Mouse (Mus musculus) CH12.LX (cell line): ENCODE measurements around the gene Ier3. TPM values are rescaled to one million over a fixed set of nuclear protein-coding genes. Genes with fewer than 3 reads are reported as not detected.

Experiments used
- DNase-seq: peaks from one replicate; pipeline ENCODE4 v3.0.0-alpha.2; 2013; ENCODE audit errors: extremely low read depth
- H3K27ac ChIP-seq: 2 replicates; pipeline ENCODE4 v1.5.1; 2012; ENCODE audit warnings: low read depth, mild to moderate bottlenecking, control low read depth, moderate library complexity; ENCODE audit not compliant: insufficient read depth
- H3K27me3 ChIP-seq: replicated peaks from 2 replicates; pipeline ENCODE3; 2012; ENCODE audit warnings: inconsistent platforms
- H3K36me3 ChIP-seq, 2 experiments: replicated peaks in 1 of 2; 2 replicates each; pipeline versions ENCODE3 to v1.6.1; 2012; ENCODE audit warnings: inconsistent platforms in 1 of 2, low read length in 1 of 2, mild to moderate bottlenecking in 1 of 2, mixed read lengths in 1 of 2, moderate library complexity in 1 of 2; ENCODE audit not compliant: control insufficient read depth in 1 of 2, insufficient read depth in 1 of 2
- H3K4me1 ChIP-seq, 2 experiments: 2 replicates each; pipeline ENCODE4 v1.6.1; 2012; ENCODE audit warnings: inconsistent platforms in 1 of 2, moderate library complexity in 1 of 2; ENCODE audit not compliant: insufficient read depth in 2 of 2, control insufficient read depth in 1 of 2
- H3K4me2 ChIP-seq: 2 replicates; pipeline ENCODE4 v1.6.1; 2012; ENCODE audit warnings: low read depth, mild to moderate bottlenecking, control low read depth; ENCODE audit not compliant: poor library complexity, insufficient read depth, severe bottlenecking
- H3K4me3 ChIP-seq, 3 experiments: fragments of 150-350 bp in 1 of 3; sonication (generic) in 1 of 3; replicated peaks in 1 of 3; 2 replicates each; pipeline versions ENCODE3 to v1.5.1; 2011 to 2012; ENCODE audit warnings: low read depth in 2 of 3, low read length in 2 of 3, mild to moderate bottlenecking in 2 of 3, moderate library complexity in 2 of 3, control low read depth in 1 of 3, improper control_type of control experiment in 1 of 3, inconsistent platforms in 1 of 3, mixed read lengths in 1 of 3; ENCODE audit not compliant: poor library complexity in 1 of 3
- H3K79me2 ChIP-seq: replicated peaks from 2 replicates; pipeline ENCODE4 v1.6.1; 2012; ENCODE audit warnings: mild to moderate bottlenecking, moderate library complexity; ENCODE audit not compliant: control insufficient read depth, poor library complexity, insufficient read depth, severe bottlenecking; ENCODE audit errors: extremely low read depth
- H3K9ac ChIP-seq: 2 replicates; pipeline ENCODE4 v1.6.1; 2012; ENCODE audit warnings: low read depth, mild to moderate bottlenecking, control low read depth, moderate library complexity; ENCODE audit not compliant: insufficient read depth
- H3K9me3 ChIP-seq: replicated peaks from 2 replicates; pipeline ENCODE3; 2012; ENCODE audit warnings: low read length, inconsistent platforms, mixed read lengths
- CHD1 ChIP-seq: IDR thresholded peaks from 2 replicates; pipeline ENCODE4 v1.6.1; 2012; ENCODE audit warnings: low read depth, low read length, improper control_type of control experiment, inconsistent platforms
- CHD2 ChIP-seq: IDR thresholded peaks from 2 replicates; pipeline ENCODE4 v1.6.1; 2011; ENCODE audit warnings: low read length, improper control_type of control experiment
- ELF1 ChIP-seq: IDR thresholded peaks from 2 replicates; pipeline ENCODE4 v1.6.1; 2014; ENCODE audit warnings: low read depth, mild to moderate bottlenecking, inconsistent platforms, low read length, improper control_type of control experiment
- ETS1 ChIP-seq: conservative IDR thresholded peaks from 2 replicates; pipeline ENCODE4 v1.6.1; 2012; ENCODE audit warnings: low read depth, mild to moderate bottlenecking, inconsistent platforms, low read length, improper control_type of control experiment, moderate library complexity
- IRF4 ChIP-seq: IDR thresholded peaks from 2 replicates; pipeline ENCODE4 v1.6.1; 2014; ENCODE audit warnings: low read depth, mild to moderate bottlenecking, inconsistent platforms, low read length, improper control_type of control experiment
- KAT2A ChIP-seq: IDR thresholded peaks from 2 replicates; pipeline ENCODE4 v1.6.1; 2012; ENCODE audit warnings: low read length, improper control_type of control experiment, inconsistent platforms; ENCODE audit not compliant: insufficient replicate concordance
- MAZ ChIP-seq: IDR thresholded peaks from 2 replicates; pipeline ENCODE4 v1.6.1; 2012; ENCODE audit warnings: low read depth, mild to moderate bottlenecking, inconsistent platforms, low read length, improper control_type of control experiment, moderate library complexity
- MYC ChIP-seq: IDR thresholded peaks from 2 replicates; pipeline ENCODE4 v1.6.1; 2011; ENCODE audit warnings: low read depth, mild to moderate bottlenecking, improper control_type of control experiment, low read length
- PAX5 ChIP-seq: IDR thresholded peaks from 2 replicates; pipeline ENCODE4 v1.6.1; 2012; ENCODE audit warnings: low read length, inconsistent platforms, mixed read lengths
- RCOR1 ChIP-seq: conservative IDR thresholded peaks from 2 replicates; pipeline ENCODE4 v1.6.1; 2012; ENCODE audit warnings: low read depth, mild to moderate bottlenecking, inconsistent platforms, low read length, improper control_type of control experiment
- SIN3A ChIP-seq: IDR thresholded peaks from 2 replicates; pipeline ENCODE4 v1.6.1; 2012; ENCODE audit warnings: low read length, improper control_type of control experiment, inconsistent platforms
- TCF12 ChIP-seq: IDR thresholded peaks from 2 replicates; pipeline ENCODE4 v1.6.1; 2014; ENCODE audit warnings: low read depth, mild to moderate bottlenecking, inconsistent platforms, low read length, improper control_type of control experiment
- UBTF ChIP-seq: IDR thresholded peaks from 2 replicates; pipeline ENCODE4 v1.6.1; 2012; ENCODE audit warnings: low read depth, mild to moderate bottlenecking, inconsistent platforms, low read length, improper control_type of control experiment, moderate library complexity
- ZKSCAN1 ChIP-seq: IDR thresholded peaks from 2 replicates; pipeline ENCODE4 v1.6.1; 2012; ENCODE audit warnings: low read depth, inconsistent platforms, low read length, improper control_type of control experiment, borderline replicate concordance
- ZNF384 ChIP-seq: IDR thresholded peaks from 2 replicates; pipeline ENCODE4 v1.6.1; 2012; ENCODE audit warnings: low read depth, low read length, improper control_type of control experiment, inconsistent platforms
- dilution Hi-C: fragments of 300-500 bp; cut with MboI; formaldehyde crosslinking; loops from 2 replicates; pipeline ENCODE4 v1.14.3; 2020; ENCODE audit warnings: low sequenced_read_pairs; ENCODE audit not compliant: extremely low pct_unique_long_range_greater_than_20kb, extremely low pct_ligation_motif_present
- in situ Hi-C: fragments of 300-500 bp; cut with MboI; formaldehyde crosslinking; loops from 3 replicates; pipeline ENCODE4 v1.14.3; 2019; ENCODE audit warnings: low sequenced_read_pairs, low pct_ligation_motif_present, low pct_unique_long_range_greater_than_20kb, mixed read lengths
- polyA plus RNA-seq: library from polyadenylated mRNA; unstranded; fragments of >175 nt; gene quantifications from 2 replicates; pipeline ENCODE4 v1.2.1, GENCODE M21; 2012; ENCODE audit warnings: low read depth; ENCODE audit not compliant: insufficient read length
- total RNA-seq, 2 experiments: library from RNA; depleted of rRNA; stranded (reverse); fragments of 300-350 nt in 1 of 2; fragments of >200 nt in 1 of 2; gene quantifications; 2 replicates each; pipeline ENCODE4 v1.2.3; 2012 to 2014

Ier3 gene
- total and polyA plus RNA-seq, 3 experiments: 12.6 to 27.2 (median 15.0) TPM

DNA sequence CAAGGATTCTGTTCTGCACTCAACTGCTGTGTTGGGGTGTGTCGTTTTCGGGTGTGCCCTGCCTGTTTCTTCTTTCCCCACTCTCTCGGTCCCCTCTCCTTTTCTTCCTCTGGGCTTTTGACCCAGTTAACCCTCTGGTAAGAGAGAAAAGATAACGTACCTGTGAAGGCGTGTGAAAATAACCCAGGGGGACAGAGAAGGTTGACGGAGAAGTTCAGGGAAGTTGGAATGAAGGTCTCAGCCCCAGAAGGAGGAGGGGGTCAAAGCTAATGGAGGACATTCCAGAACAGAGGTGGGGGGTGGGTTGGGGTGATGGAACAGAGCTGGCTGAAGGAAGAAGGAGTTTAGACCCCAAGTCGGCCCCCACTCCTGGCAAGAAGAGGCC is 47.5 kb downstream of the Ier3 start:
- in situ Hi-C loops (loop anchor here (10.0 kb wide), 1 partner anchor 134 kb away; no protein-coding TSS in a partner anchor), dilution Hi-C loops (no loop called here)
- H3K4me3 ChIP-seq: peak overlapping the region; percentile 63 to 99 (median 74)
- no peak; the same call in 1 of the 2 replicates for TF ChIP-seq CHD1
- no peak for TF ChIP-seq MAZ
- 0 out of 2 replicates have a peak, but pooled peaks have one; percentile 19 for TF ChIP-seq SIN3A
- no peak for TF ChIP-seq ZNF384
- peaks cover 0 to 32% of the 10 kb centered on the region in 2 experiments; a peak in 2 of 4 replicates for H3K4me1 ChIP-seq
- peak overlapping the region; percentile 83 for H3K27ac ChIP-seq
- H3K36me3 ChIP-seq: peaks cover 0 to 21% of the 10 kb centered on the region in 2 experiments
- peak overlapping the region; percentile 69 for H3K9ac ChIP-seq
- no peak for DNase-seq
- no peaks in the 10 kb centered on the region for H3K27me3 ChIP-seq
- H3K9me3 ChIP-seq: peaks cover 4% of the 10 kb centered on the region
- H3K79me2 ChIP-seq: peaks cover 51% of the 10 kb centered on the region
- H3K4me2 ChIP-seq: peak overlapping the region; percentile 85

- TF ChIP-seq ELF1: peak; percentile 29; the same call in 1 of the 2 replicates
- TF ChIP-seq IRF4: peak; percentile 31; the same call in 1 of the 2 replicates
- 0 out of 2 replicates have a peak, but pooled peaks have one; percentile 17 for TF ChIP-seq UBTF
- TF ChIP-seq CHD2: peak; percentile 91
- TF ChIP-seq RCOR1: no peak
- peak; percentile 78 for TF ChIP-seq MAZ
- no peak for TF ChIP-seq KAT2A
- TF ChIP-seq ETS1: peak; percentile 25
- TF ChIP-seq TCF12: peak; percentile 55; the same call in 1 of the 2 replicates
- no peak for TF ChIP-seq PAX5
- TF ChIP-seq ZKSCAN1: no peak
- no peak for TF ChIP-seq MYC
- TF ChIP-seq, all 38 proteins: peak for 7
- H3K4me3 ChIP-seq: peak overlapping the region; percentile 63 to 99 (median 74)
- H3K4me2 ChIP-seq: peak overlapping the region; percentile 85
- peaks cover 51% of the 10 kb centered on the region for H3K79me2 ChIP-seq
- peaks cover 0 to 35% of the 10 kb centered on the region in 2 experiments; a peak in 2 of 4 replicates for H3K4me1 ChIP-seq
- H3K27me3 ChIP-seq: no peaks in the 10 kb centered on the region
- peaks cover 4% of the 10 kb centered on the region for H3K9me3 ChIP-seq
- DNase-seq: peak; percentile 68
- dilution Hi-C loops (no loop called here), in situ Hi-C loops (loop anchor here (5.0 to 10.0 kb wide), 2 partner anchors 32 to 135 kb away; partner anchors contain the start of gene Tubb5)
- H3K27ac ChIP-seq: peak overlapping the region; percentile 83
- H3K36me3 ChIP-seq: peaks cover 6 to 27% of the 10 kb centered on the region in 2 experiments
- H3K9ac ChIP-seq: peak overlapping the region; percentile 69
Measured at GRCm38 (mm10) chr17:35869346-35870067, 48.0 kb downstream of the Ier3 start.
